Comparison of ENCODE assay signal across 13 mouse cellular contexts in the genomic region with DNA sequence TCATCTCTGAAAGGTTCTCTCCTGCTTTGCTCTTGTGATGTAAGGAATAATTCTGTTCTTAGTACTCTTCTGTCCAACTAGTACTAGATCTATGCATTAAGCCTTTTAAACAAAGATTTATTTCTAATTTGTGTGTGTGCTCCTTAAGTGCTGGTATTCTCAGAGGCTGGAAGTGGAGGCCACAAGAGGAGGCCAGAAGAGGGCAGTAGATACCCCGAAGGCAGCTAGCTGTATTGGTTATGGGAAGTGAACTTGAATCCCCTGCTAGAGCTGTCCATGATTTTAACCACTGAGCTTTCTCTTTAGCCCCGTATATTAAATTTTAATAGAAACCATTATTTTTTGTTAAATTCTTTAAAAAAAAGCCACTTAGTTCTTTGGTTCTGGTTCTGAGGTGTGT. TPM values are rescaled to one million over a fixed set of nuclear protein-coding genes. Genes with fewer than 3 reads are reported as not detected.
DNase-seq lines count a peak whose midpoint lies in the region; ATAC-seq and TF ChIP-seq lines count a peak whose summit lies in the region.
"Had no signal": no experiment of that assay in that cellular context is flagged by ENCODE, and none has a peak within 500 bp of the region (broad histone marks: within the 10 kb centered on the region; RNA-seq: fewer than 3 reads in every experiment).

No protein-coding gene starts in this region.

- TF ChIP-seq CTCF in liver, adult 2 months (IDR thresholded peaks at IDR 0.05; ENCODE audit: low read depth, low read length) = peak; percentile 39; the same call in 1 of the 2 replicates
- peak; percentile 39; the same call in 1 of the 2 replicates for TF ChIP-seq CTCF in bone marrow, adult 2 months (IDR thresholded peaks at IDR 0.05; ENCODE audit: control insufficient read depth, insufficient read depth, low read length)

- H3K27ac ChIP-seq in liver, adult 2 months (replicated peaks; ENCODE audit: insufficient read depth, low read depth, low read length) = no peak overlapping the region
- no peak overlapping the region for H3K27ac ChIP-seq in liver, embryonic 12.5 days
- no peak overlapping the region for H3K27ac ChIP-seq in bone marrow, adult 2 months (ENCODE audit: control insufficient read depth, insufficient read depth, low read depth, low read length, poor library complexity)
- H3K27ac ChIP-seq: forebrain, embryonic 12.5 days; neural tube, embryonic 13.5 days had no signal

- H3K4me3 ChIP-seq in liver, adult 2 months (ENCODE audit: insufficient read depth, low read depth, low read length) = no peak overlapping the region
- H3K4me3 ChIP-seq in liver, embryonic 12.5 days = no peak overlapping the region
- H3K4me3 ChIP-seq in bone marrow, adult 2 months (replicated peaks; ENCODE audit: control insufficient read depth, low read depth, low read length) = no peak overlapping the region
- H3K4me3 ChIP-seq: forebrain, embryonic 12.5 days; neural tube, embryonic 13.5 days had no signal

- no peaks in the 10 kb centered on the region for H3K27me3 ChIP-seq in liver, adult 2 months (ENCODE audit: control insufficient read depth, insufficient read depth, low read length)
- no peaks in the 10 kb centered on the region for H3K27me3 ChIP-seq in liver, embryonic 12.5 days (replicated peaks)
- H3K27me3 ChIP-seq: forebrain, embryonic 12.5 days; neural tube, embryonic 13.5 days had no signal

- H3K4me2 ChIP-seq in liver, embryonic 12.5 days = no peak overlapping the region
- H3K4me2 ChIP-seq: forebrain, embryonic 12.5 days; neural tube, embryonic 13.5 days had no signal

- no peak overlapping the region for H3K9ac ChIP-seq in liver, adult 2 months (ENCODE audit: low read depth, low read length)
- H3K9ac ChIP-seq in liver, embryonic 12.5 days = no peak overlapping the region
- H3K9ac ChIP-seq: forebrain, embryonic 12.5 days; neural tube, embryonic 13.5 days had no signal

- no peak for TF ChIP-seq POLR2A in liver, adult 2 months (IDR thresholded peaks at IDR 0.05; ENCODE audit: extremely low read depth, insufficient read depth, low read length)
- TF ChIP-seq POLR2A in bone marrow, adult 2 months (IDR thresholded peaks at IDR 0.05; ENCODE audit: borderline replicate concordance, control insufficient read depth, low read depth, low read length) = no peak

- ATAC-seq in liver, embryonic 12.5 days = no peak
- ATAC-seq in neutrophil, adult 5-6 weeks (ENCODE audit: extremely low read depth, insufficient number of reproducible peaks, low FRiP score, poor library complexity, severe bottlenecking) = peak; percentile 54; the same call in 1 of the 2 replicates

- H3K4me1 ChIP-seq in liver, adult 2 months (ENCODE audit: control insufficient read depth, insufficient read depth, low read length) = peaks cover 31% of the 10 kb centered on the region
- peaks cover 35% of the 10 kb centered on the region for H3K4me1 ChIP-seq in liver, embryonic 12.5 days
- no peaks in the 10 kb centered on the region; the same call in 1 of the 2 replicates for H3K4me1 ChIP-seq in bone marrow, adult 2 months (ENCODE audit: control insufficient read depth, insufficient read depth, low read length)

- DNase-seq in adrenal gland, postnatal 14 days = peak; percentile 21
- DNase-seq in adrenal gland, postnatal 36 days = no peak
- no peak for DNase-seq in liver, adult 2 months (ENCODE audit: extremely low read depth, low read depth, low spot score)
- no peak for DNase-seq in urinary bladder, postnatal 14 days (ENCODE audit: low spot score)
- DNase-seq in adrenal gland, postnatal 4 days (ENCODE audit: low spot score in 2 of 2) = no peak
- DNase-seq: cerebellum, adult 8-10 months had no signal

- WGBS in liver, adult 2 months = 78% methylated on average over 2 of the region's 2 CpGs
- WGBS in liver, embryonic 12.5 days (ENCODE audit: insufficient replicate concordance) = 50% methylated on average over 2 of the region's 2 CpGs
- WGBS in bone marrow, adult 2 months = 54% methylated on average over 2 of the region's 2 CpGs

- H3K79me2 ChIP-seq in liver, adult 2 months (ENCODE audit: control insufficient read depth, insufficient read depth, low read length) = peaks cover 36% of the 10 kb centered on the region; the same call in 1 of the 2 replicates

- no peaks in the 10 kb centered on the region for H3K36me3 ChIP-seq in liver, adult 2 months (ENCODE audit: control insufficient read depth, insufficient read depth, low read length)
- H3K36me3 ChIP-seq in liver, embryonic 12.5 days = peaks cover 3% of the 10 kb centered on the region; the same call in 1 of the 2 replicates
- H3K36me3 ChIP-seq: forebrain, embryonic 12.5 days; neural tube, embryonic 13.5 days had no signal

- H3K9me3 ChIP-seq in liver, embryonic 12.5 days (replicated peaks) = no peaks in the 10 kb centered on the region
- H3K9me3 ChIP-seq: forebrain, embryonic 12.5 days; neural tube, embryonic 13.5 days had no signal

RNA-seq across cellular contexts. Expression of a gene that starts 5.8 kb away (rescaled TPM):
- 46.4 and 51.4 TPM in 2 replicates for total RNA-seq in adrenal gland, postnatal 14 days (2021)
- total RNA-seq in adrenal gland, postnatal 36 days (2021) = 10 to 100 TPM; 52.0 to 63.4 TPM
- 13.6 and 13.7 TPM in 2 replicates for total RNA-seq in liver, adult 2 months (2014; rRNA removed)
- polyA plus RNA-seq in liver, adult 2 months (2012; rRNA removed) = 9.7 and 11.6 TPM in 2 replicates
- polyA plus RNA-seq in liver, embryonic 12.5 days (2016; fragmentation: Nextera tagmentation; extraction: Ambion mirVana) = 10.5 and 12.0 TPM in 2 replicates
- polyA plus RNA-seq in bone marrow, adult 2 months (2011; ENCODE audit: insufficient read depth, insufficient read length, low replicate concordance, missing spikeins) = 10.5 and 12.5 TPM in 2 replicates
- total RNA-seq in neutrophil, adult 5-6 weeks (2017) = 18.9 and 26.0 TPM in 2 replicates
- total RNA-seq in adrenal gland, postnatal 4 days (2021) = 10 to 100 TPM; 49.7 to 56.4 TPM

RNA-seq across cellular contexts. Expression of a gene that starts 34.3 kb away (rescaled TPM):
- 0.22 and 0.26 TPM in 2 replicates for total RNA-seq in adrenal gland, postnatal 14 days (2021)
- under 1 TPM; 0.13 to 0.26 TPM for total RNA-seq in adrenal gland, postnatal 36 days (2021)
- not detected in 2 replicates for total RNA-seq in liver, adult 2 months (2014; rRNA removed)
- not detected in 2 replicates for polyA plus RNA-seq in liver, adult 2 months (2012; rRNA removed)
- 0.32 and 1.2 TPM in 2 replicates for polyA plus RNA-seq in liver, embryonic 12.5 days (2016; fragmentation: Nextera tagmentation; extraction: Ambion mirVana)
- not detected in 2 replicates for polyA plus RNA-seq in bone marrow, adult 2 months (2011; ENCODE audit: insufficient read depth, insufficient read length, low replicate concordance, missing spikeins)
- total RNA-seq in neutrophil, adult 5-6 weeks (2017) = not detected in 2 replicates
- total RNA-seq in adrenal gland, postnatal 4 days (2021) = under 1 TPM; 0.28 to 0.42 TPM
- polyA plus RNA-seq: C2C12; forebrain, embryonic 12.5 days; neural tube, embryonic 13.5 days; testis, adult 2 months had no signal

RNA-seq across cellular contexts. Expression of a gene that starts 41.2 kb away (rescaled TPM):
- 23.9 and 26.1 TPM in 2 replicates for total RNA-seq in adrenal gland, postnatal 14 days (2021)
- 10 to 100 TPM; 23.3 to 27.3 TPM for total RNA-seq in adrenal gland, postnatal 36 days (2021)
- total RNA-seq in liver, adult 2 months (2014; rRNA removed) = 14.9 and 16.5 TPM in 2 replicates
- polyA plus RNA-seq in liver, adult 2 months (2012; rRNA removed) = 3.7 and 4.8 TPM in 2 replicates
- 9.9 and 10.5 TPM in 2 replicates for polyA plus RNA-seq in liver, embryonic 12.5 days (2016; fragmentation: Nextera tagmentation; extraction: Ambion mirVana)
- polyA plus RNA-seq in bone marrow, adult 2 months (2011; ENCODE audit: insufficient read depth, insufficient read length, low replicate concordance, missing spikeins) = 2.9 and 5.3 TPM in 2 replicates
- total RNA-seq in neutrophil, adult 5-6 weeks (2017) = 46.0 and 52.3 TPM in 2 replicates
- 10 to 100 TPM; 26.9 to 29.4 TPM for total RNA-seq in adrenal gland, postnatal 4 days (2021)
